Comparison of ENCODE assay signal across 9 mouse cellular contexts in the genomic region with DNA sequence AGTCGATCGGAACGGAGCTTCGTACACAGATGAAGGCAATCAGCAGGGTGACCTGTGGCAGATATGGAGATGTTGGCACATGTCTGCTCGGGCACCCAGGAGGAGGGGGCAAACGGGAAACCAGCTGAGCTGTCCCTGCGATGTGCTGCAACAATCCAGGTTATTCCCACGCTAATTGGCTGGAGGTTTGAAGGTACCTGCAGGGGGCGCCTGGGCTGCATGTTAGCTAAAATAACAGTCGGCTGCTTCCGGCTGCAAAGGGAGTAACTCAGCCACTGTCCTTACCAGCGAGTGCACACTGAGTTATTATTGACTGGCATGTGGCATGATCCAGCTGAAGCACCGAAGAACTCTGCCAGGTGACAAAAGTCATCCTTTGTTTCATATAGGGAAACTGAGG. TPM values are rescaled to one million over a fixed set of nuclear protein-coding genes. Genes with fewer than 3 reads are reported as not detected.
A peak's percentile ranks its signal among the peaks of the same experiment; 100 is the strongest.
DNase-seq lines count a peak whose midpoint lies in the region; ATAC-seq and TF ChIP-seq lines count a peak whose summit lies in the region.
"Had no signal": no experiment of that assay in that cellular context is flagged by ENCODE, and none has a peak within 500 bp of the region (broad histone marks: within the 10 kb centered on the region; RNA-seq: fewer than 3 reads in every experiment).

No protein-coding gene starts in this region.

- H3K9me3 ChIP-seq in E14TG2a.4 (ENCODE audit: low read length): no peaks in the 10 kb centered on the region
- H3K9me3 ChIP-seq: limb, embryonic 13.5 days had no signal

- DNase-seq in heart, postnatal 4 days: peak; percentile 50
- no peak for DNase-seq in heart, adult 11 months
- DNase-seq in 3T3-L1 (ENCODE audit: low read depth, low spot score): peak; percentile 56
- DNase-seq in retina, postnatal 7 days (ENCODE audit: low read depth, low spot score): peak; percentile 53
- no peak for DNase-seq in frontal cortex, postnatal 14 days (ENCODE audit: low spot score in 2 of 2)
- DNase-seq in urinary bladder, postnatal 4 days (ENCODE audit: low spot score in 2 of 2): no peak

- no peaks in the 10 kb centered on the region for H3K27me3 ChIP-seq in E14TG2a.4 (ENCODE audit: insufficient read depth, low read length)
- H3K27me3 ChIP-seq: limb, embryonic 13.5 days had no signal

- peaks cover 77% of the 10 kb centered on the region for H3K4me1 ChIP-seq in E14TG2a.4 (replicated peaks; ENCODE audit: low read depth, low read length)

- ATAC-seq in granulocyte monocyte progenitor cell, adult 5-6 weeks (replicated peaks; ENCODE audit: poor library complexity, severe bottlenecking): peak; percentile 49

- peaks cover 55% of the 10 kb centered on the region for H3K36me3 ChIP-seq in E14TG2a.4 (ENCODE audit: insufficient read depth, low read length)

- peak; percentile 62 for TF ChIP-seq CTCF in E14TG2a.4 (conservative IDR thresholded peaks at IDR 0.05; ENCODE audit: low read length)

- H3K4me3 ChIP-seq in E14TG2a.4 (replicated peaks; ENCODE audit: low read length): no peak overlapping the region; the same call in 1 of the 2 replicates
- H3K4me3 ChIP-seq: limb, embryonic 13.5 days had no signal

RNA-seq across cellular contexts. Expression of a gene that starts 18.3 kb away (rescaled TPM):
- total RNA-seq in heart, postnatal 4 days (2021): 10 to 100 TPM; 44.0 to 47.2 TPM
- total RNA-seq in granulocyte monocyte progenitor cell, adult 5-6 weeks (2014; fragmentation: Nextera tagmentation): 966 and 1,044 TPM in 2 replicates
- total RNA-seq in granulocyte monocyte progenitor cell, adult 5-6 weeks (2017): 864 and 928 TPM in 2 replicates

RNA-seq across cellular contexts. Expression of a gene that starts 32.4 kb away (rescaled TPM):
- total RNA-seq in heart, postnatal 4 days (2021): 10 to 100 TPM; 32.5 to 33.6 TPM
- total RNA-seq in granulocyte monocyte progenitor cell, adult 5-6 weeks (2014; fragmentation: Nextera tagmentation): 26.2 and 30.5 TPM in 2 replicates
- total RNA-seq in granulocyte monocyte progenitor cell, adult 5-6 weeks (2017): 46.7 and 50.0 TPM in 2 replicates

Comparison
In these comparisons a context has a peak if more than half of its experiments do, and no peak if none do; other contexts are left out.
1. DNase-seq: peak in heart, postnatal 4 days (single experiment), 3T3-L1 (single experiment) and retina, postnatal 7 days (single experiment); none in heart, adult 11 months (single experiment), frontal cortex, postnatal 14 days (0 of 2) and urinary bladder, postnatal 4 days (0 of 2).
2. RNA of a gene that starts 18.3 kb away (total RNA-seq): 864 to 1,044 TPM in granulocyte monocyte progenitor cell, adult 5-6 weeks; 44.0 to 47.2 TPM in heart, postnatal 4 days; every median in the first group is over 10 times any median in the second.